Mouse (Mus musculus): ENCODE results near the gene Ssbp4.

GRCm38 (mm10) chr8:70648921-70649320 is 40.2 kb upstream of the Ssbp4 start:
- no peak for TF ChIP-seq CTCF (IDR thresholded peaks at IDR 0.05; ENCODE audit: low read depth)
- no peak for TF ChIP-seq EP300 (IDR thresholded peaks at IDR 0.05; ENCODE audit: low read depth)
